Mouse (Mus musculus) ES-Bruce4 (cell line): Measurements from ENCODE around the gene Jam3. TPM values are rescaled to one million over a fixed set of nuclear protein-coding genes. Genes with fewer than 3 reads are reported as not detected.
A peak's percentile ranks its signal among the peaks of the same experiment; 100 is the strongest.

Experiments used
- H3K27ac ChIP-seq: 2 replicates; pipeline ENCODE4 v1.5.1; 2012; ENCODE audit warnings: low read length, inconsistent platforms; ENCODE audit not compliant: insufficient read depth
- H3K27me3 ChIP-seq: 2 replicates; pipeline ENCODE4 v1.6.1; 2012; ENCODE audit warnings: mild to moderate bottlenecking, low read length, inconsistent platforms; ENCODE audit not compliant: control insufficient read depth, poor library complexity, insufficient read depth, severe bottlenecking
- H3K36me3 ChIP-seq: 2 replicates; pipeline ENCODE4 v1.6.1; 2012; ENCODE audit warnings: inconsistent platforms, mild to moderate bottlenecking, low read length, moderate library complexity; ENCODE audit not compliant: control insufficient read depth, poor library complexity, insufficient read depth, severe bottlenecking
- H3K4me1 ChIP-seq: one replicate; pipeline ENCODE4 v1.8.1; 2011; ENCODE audit warnings: low read length; ENCODE audit not compliant: control insufficient read depth, insufficient read depth
- H3K4me3 ChIP-seq: 2 replicates; pipeline ENCODE4 v1.5.1; 2011; ENCODE audit warnings: low read depth, mild to moderate bottlenecking, low read length
- H3K9ac ChIP-seq: 2 replicates; pipeline ENCODE4 v1.6.1; 2012; ENCODE audit warnings: low read depth, mild to moderate bottlenecking, inconsistent platforms; ENCODE audit not compliant: poor library complexity, severe bottlenecking
- H3K9me3 ChIP-seq: replicated peaks from 2 replicates; pipeline ENCODE4 v1.6.1; 2012; ENCODE audit warnings: mild to moderate bottlenecking, low read length, inconsistent platforms; ENCODE audit not compliant: control insufficient read depth, poor library complexity, insufficient read depth, severe bottlenecking
- CTCF ChIP-seq: IDR thresholded peaks from one replicate; pipeline ENCODE4 v1.8.1; 2011; ENCODE audit warnings: low read depth, low read length
- EP300 ChIP-seq: IDR thresholded peaks from 2 replicates; pipeline ENCODE4 v1.6.1; 2011; ENCODE audit warnings: low read depth, low read length; ENCODE audit not compliant: insufficient read depth
- POLR2A ChIP-seq: IDR thresholded peaks from one replicate; pipeline ENCODE4 v1.8.1; 2011; ENCODE audit warnings: low read length; ENCODE audit not compliant: insufficient read depth
- polyA plus RNA-seq: library from polyadenylated mRNA; stranded (reverse); fragments of >200 nt; gene quantifications from 2 replicates; pipeline ENCODE4 v1.2.4, GENCODE M21; 2011; ENCODE audit warnings: low read depth; ENCODE audit not compliant: missing spikeins, insufficient read depth, insufficient read length

Gene Jam3
- polyA plus RNA-seq, 1 experiment: 8.6 TPM

DNA sequence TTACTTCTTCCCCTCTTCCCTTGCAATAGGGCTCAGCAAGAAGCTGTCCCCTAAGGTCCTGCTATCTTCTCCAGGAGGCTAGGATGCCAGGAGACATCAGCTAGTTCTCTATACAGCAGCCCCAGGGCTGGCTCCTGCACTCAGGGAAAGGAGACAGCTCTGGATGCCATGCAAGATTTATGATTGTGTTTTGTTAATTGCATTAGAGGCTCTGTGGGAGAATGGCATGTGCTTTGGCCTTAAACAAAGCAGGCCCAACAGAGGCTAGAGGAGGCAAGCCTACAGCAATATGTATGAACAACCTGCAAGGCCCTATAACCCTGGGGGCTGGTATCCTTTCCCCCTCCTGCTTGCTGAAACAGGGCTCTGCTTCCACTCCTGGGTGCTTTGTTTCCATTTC, 30.6 kb upstream of the Jam3 start:
- H3K9me3 ChIP-seq: no peaks in the 10 kb centered on the region
- H3K4me3 ChIP-seq: no peak overlapping the region
- no peaks in the 10 kb centered on the region for H3K36me3 ChIP-seq
- no peak for TF ChIP-seq POLR2A
- no peaks in the 10 kb centered on the region for H3K4me1 ChIP-seq
- no peaks in the 10 kb centered on the region for H3K27me3 ChIP-seq
- H3K27ac ChIP-seq: no peak overlapping the region
- no peak overlapping the region for H3K9ac ChIP-seq

DNA sequence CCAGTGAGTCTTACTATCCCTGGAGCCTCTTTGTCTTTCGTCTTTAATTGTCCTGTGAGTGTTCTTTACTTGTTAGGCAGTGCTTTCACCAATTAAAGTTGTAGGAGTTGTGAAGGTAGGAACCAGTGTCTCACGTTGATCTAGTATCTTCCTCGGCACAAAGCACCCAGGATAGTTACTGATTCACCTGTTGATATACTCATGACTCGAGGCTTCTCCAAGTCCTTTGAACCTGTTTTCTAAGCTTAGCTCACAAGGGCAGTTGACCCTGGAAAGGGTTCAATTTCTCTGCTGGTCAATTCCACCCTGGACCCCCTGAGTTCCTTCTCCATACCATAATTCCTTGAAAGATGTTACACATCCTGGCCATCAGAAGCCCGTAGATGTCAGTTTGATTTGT, 26.9 kb upstream of the Jam3 start:
- Histone ChIP-seq H3K4me3 (no peak overlapping the region), H3K9ac (no peak overlapping the region), H3K27me3 (no peaks in the 10 kb centered on the region), H3K27ac (no peak overlapping the region), H3K9me3 (no peaks in the 10 kb centered on the region), H3K36me3 (no peaks in the 10 kb centered on the region), H3K4me1 (no peaks in the 10 kb centered on the region)
- TF ChIP-seq POLR2A: no peak
- TF ChIP-seq EP300: no peak
- no peak for TF ChIP-seq CTCF

DNA sequence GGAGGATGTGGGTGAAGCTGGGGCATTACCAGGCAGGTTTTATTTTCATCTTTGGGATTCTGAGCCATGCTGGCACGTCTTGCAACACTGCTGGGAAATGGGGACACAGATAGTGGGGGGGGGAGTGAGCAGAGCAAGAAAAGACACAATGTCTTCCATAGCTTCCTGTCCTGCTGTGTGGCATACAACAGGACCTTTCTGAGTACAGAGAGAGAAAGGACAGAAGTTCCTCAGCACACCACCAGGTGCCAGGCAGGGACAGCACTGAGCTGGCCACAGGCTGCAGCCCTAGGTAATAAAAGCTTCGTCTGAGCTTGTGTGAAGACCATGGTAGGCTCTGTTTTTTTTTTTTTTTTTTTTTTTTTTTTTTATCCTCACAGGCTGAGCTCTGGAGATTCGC, 25.3 kb upstream of the Jam3 start:
- no peak overlapping the region for H3K9ac ChIP-seq
- H3K4me1 ChIP-seq: no peaks in the 10 kb centered on the region
- TF ChIP-seq EP300: no peak
- no peak for TF ChIP-seq CTCF
- no peak for TF ChIP-seq POLR2A
- no peak overlapping the region for H3K4me3 ChIP-seq
- H3K36me3 ChIP-seq: no peaks in the 10 kb centered on the region
- no peak overlapping the region for H3K27ac ChIP-seq
- H3K9me3 ChIP-seq: no peaks in the 10 kb centered on the region
- no peaks in the 10 kb centered on the region for H3K27me3 ChIP-seq

DNA sequence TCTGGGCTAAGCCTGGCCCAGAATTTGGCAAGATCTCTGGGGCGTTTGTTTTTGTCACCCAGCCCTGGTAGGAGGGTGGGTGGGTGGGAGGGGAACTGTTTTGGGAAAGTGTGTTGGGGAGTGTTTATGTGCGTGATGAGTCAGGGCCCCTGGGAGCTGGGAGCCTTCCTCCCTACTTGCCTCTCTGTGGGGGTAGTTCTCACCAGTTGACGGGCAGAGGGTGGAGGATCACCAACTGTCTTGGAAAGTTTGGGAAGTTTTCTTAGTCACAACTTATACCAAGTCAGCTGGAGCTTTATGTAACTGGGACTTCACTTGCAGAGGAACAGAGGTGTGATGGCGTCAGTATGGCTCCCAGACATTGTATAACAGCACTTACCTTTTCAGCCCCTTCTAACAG, 23.7 kb upstream of the Jam3 start:
- TF ChIP-seq CTCF (no peak), EP300 (no peak), POLR2A (no peak)

DNA sequence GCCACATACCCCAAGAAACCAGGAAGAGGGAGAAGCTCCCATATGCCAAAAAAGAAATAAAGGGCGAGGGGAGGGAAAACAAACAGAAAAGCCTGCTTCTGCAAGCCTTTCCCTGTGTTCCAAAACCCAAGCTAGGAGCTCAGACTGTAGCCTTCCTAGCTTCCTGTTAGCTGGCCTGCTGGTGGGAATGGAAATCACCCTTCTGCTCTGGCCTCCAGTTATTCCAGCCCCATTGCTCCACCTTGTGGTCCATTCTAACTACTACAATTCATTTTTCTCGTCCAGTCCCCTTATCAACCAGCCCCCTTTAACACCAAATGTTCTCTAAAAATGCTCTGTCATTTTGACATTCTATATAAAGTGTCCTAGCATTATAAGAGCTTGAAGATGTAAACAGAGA, 20.9 kb upstream of the Jam3 start:
- TF ChIP-seq POLR2A: no peak
- TF ChIP-seq CTCF: peak; percentile 71
- no peak for TF ChIP-seq EP300
- no peaks in the 10 kb centered on the region for H3K27me3 ChIP-seq
- no peak overlapping the region for H3K27ac ChIP-seq

More for the DNA sequence above, 23.7 kb upstream of the Jam3 start:
- no peak overlapping the region for H3K9ac ChIP-seq
- no peaks in the 10 kb centered on the region for H3K9me3 ChIP-seq
- H3K36me3 ChIP-seq: no peaks in the 10 kb centered on the region
- H3K4me3 ChIP-seq: no peak overlapping the region
- H3K4me1 ChIP-seq: no peaks in the 10 kb centered on the region
- no peaks in the 10 kb centered on the region for H3K27me3 ChIP-seq
- no peak overlapping the region for H3K27ac ChIP-seq

DNA sequence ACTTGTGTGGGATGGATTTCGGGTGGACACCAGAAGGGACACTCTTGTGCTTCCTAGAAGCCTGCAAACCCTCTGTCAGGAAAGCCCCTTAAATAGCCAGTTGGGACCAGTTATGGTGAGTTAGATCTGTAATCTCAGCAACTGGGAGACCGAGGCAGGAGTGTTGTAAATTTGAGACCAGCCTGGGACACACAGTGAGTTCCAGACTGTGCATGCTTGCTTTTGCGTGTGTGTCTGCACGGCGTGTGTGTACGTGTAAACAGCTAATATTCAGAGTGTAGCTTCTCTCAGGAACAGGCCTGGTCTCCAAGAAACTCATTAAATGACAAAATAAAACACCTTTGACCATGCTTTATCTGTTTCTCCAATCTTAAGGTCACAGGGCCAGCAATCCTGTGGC, 20.5 kb upstream of the Jam3 start:
- Histone ChIP-seq H3K4me1 (no peaks in the 10 kb centered on the region), H3K27me3 (no peaks in the 10 kb centered on the region), H3K4me3 (no peak overlapping the region), H3K36me3 (no peaks in the 10 kb centered on the region), H3K27ac (no peak overlapping the region), H3K9ac (no peak overlapping the region), H3K9me3 (no peaks in the 10 kb centered on the region)
- TF ChIP-seq CTCF (no peak), POLR2A (no peak), EP300 (no peak)

More for the DNA sequence above, 20.9 kb upstream of the Jam3 start:
- Histone ChIP-seq H3K9ac (no peak overlapping the region), H3K9me3 (no peaks in the 10 kb centered on the region), H3K36me3 (no peaks in the 10 kb centered on the region), H3K4me1 (no peaks in the 10 kb centered on the region), H3K4me3 (no peak overlapping the region)
